Mouse (Mus musculus): ENCODE data around the gene Olfr51.
"Not testable (repeated sequence)": the region's sequence is repeated elsewhere in the genome, so short reads cannot be mapped to it uniquely, and the experiment has no call there.

DNA sequence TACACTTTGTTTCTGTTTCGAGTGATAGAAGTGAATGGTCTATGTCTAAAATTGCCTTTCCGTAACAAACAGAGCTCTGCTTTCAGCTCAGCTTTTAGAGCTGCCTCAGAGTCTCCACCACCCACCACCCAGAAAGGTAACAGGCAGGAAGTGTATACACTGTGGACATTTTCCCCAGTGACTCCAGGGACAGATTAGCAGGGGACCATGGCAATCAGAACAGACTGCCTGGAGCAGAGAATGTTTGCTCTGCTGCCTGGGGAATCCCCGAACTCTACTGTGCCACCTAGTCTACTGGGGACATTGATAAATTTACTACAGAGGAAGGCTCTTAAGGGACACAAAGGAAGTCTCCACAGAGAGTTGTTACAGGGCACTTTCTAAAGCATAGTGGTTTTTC, 41.4 kb downstream of the Olfr51 start:
- TF ChIP-seq CTCF (IDR thresholded peaks at IDR 0.05; ENCODE audit: control insufficient read depth, insufficient read depth, insufficient replicate concordance, low read depth, low read length); POLR2A (IDR thresholded peaks at IDR 0.05; ENCODE audit: control insufficient read depth, low read depth, low read length): not testable (repeated sequence)
